Comparison of ENCODE assay signal across 18 mouse cellular contexts in genomic region chr12:73147236-73147635, GRCm38 (mm10). TPM values are rescaled to one million over a fixed set of nuclear protein-coding genes. Genes with fewer than 3 reads are reported as not detected.
A peak's percentile ranks its signal among the peaks of the same experiment; 100 is the strongest.
DNase-seq lines count a peak whose midpoint lies in the region; ATAC-seq and TF ChIP-seq lines count a peak whose summit lies in the region.
"Had no signal": no experiment of that assay in that cellular context is flagged by ENCODE, and none has a peak within 500 bp of the region (broad histone marks: within the 10 kb centered on the region; RNA-seq: fewer than 3 reads in every experiment).

No protein-coding gene starts in this region.

- no peak overlapping the region for H3K4me2 ChIP-seq in heart, embryonic 12.5 days
- H3K4me2 ChIP-seq in embryonic facial prominence, embryonic 14.5 days (ENCODE audit: low read depth, low read length) = no peak overlapping the region
- H3K4me2 ChIP-seq in neural tube, embryonic 15.5 days = no peak overlapping the region
- H3K4me2 ChIP-seq: intestine, embryonic 15.5 days; liver, embryonic 15.5 days had no signal

- peaks cover 91% of the 10 kb centered on the region for H3K79me2 ChIP-seq in C2C12 (ENCODE audit: control insufficient read depth, insufficient read depth)

- H3K79me3 ChIP-seq in C2C12 (ENCODE audit: low read depth) = peaks cover 64% of the 10 kb centered on the region

- TF ChIP-seq CTCF in C2C12 (IDR thresholded peaks at IDR 0.05; ENCODE audit: control insufficient read depth, insufficient read depth, insufficient read length) = no peak

- H3ac ChIP-seq in C2C12 (ENCODE audit: control insufficient read depth, insufficient read length, low read depth) = no peak overlapping the region

- DNase-seq in heart, adult 11 months = no peak
- peak; percentile 99 for DNase-seq in 3T3-L1 (ENCODE audit: low read depth, low spot score)
- DNase-seq in embryonic facial prominence, embryonic 14.5 days (ENCODE audit: low spot score) = peak; percentile 45
- no peak for DNase-seq in ovary, postnatal 14 days (ENCODE audit: low spot score)
- no peak for DNase-seq in layer of hippocampus, adult 18-20 months (ENCODE audit: low spot score in 2 of 2)
- DNase-seq: cerebellum, postnatal 36 days; kidney, postnatal 10 days; midbrain, embryonic 14.5 days; retina, postnatal 1 day; thymus, postnatal 25 days had no signal

- ATAC-seq in heart, embryonic 12.5 days (ENCODE audit: insufficient number of reproducible peaks, low FRiP score) = no peak
- ATAC-seq in embryonic facial prominence, embryonic 14.5 days (ENCODE audit: low read depth) = peak; percentile 79; the same call in 1 of the 2 replicates
- ATAC-seq in neural tube, embryonic 15.5 days (ENCODE audit: low FRiP score) = no peak
- ATAC-seq: intestine, embryonic 15.5 days had no signal

- H3K9me3 ChIP-seq in heart, embryonic 12.5 days (replicated peaks) = no peaks in the 10 kb centered on the region
- H3K9me3 ChIP-seq in embryonic facial prominence, embryonic 14.5 days (ENCODE audit: control insufficient read depth, low read length) = no peaks in the 10 kb centered on the region
- no peaks in the 10 kb centered on the region for H3K9me3 ChIP-seq in neural tube, embryonic 15.5 days (replicated peaks)
- H3K9me3 ChIP-seq: hindbrain, embryonic 10.5 days; intestine, embryonic 15.5 days; liver, embryonic 15.5 days had no signal

- H3K36me3 ChIP-seq in heart, embryonic 12.5 days = peaks cover 6% of the 10 kb centered on the region
- H3K36me3 ChIP-seq in C2C12 (ENCODE audit: control insufficient read depth, insufficient read depth) = no peaks in the 10 kb centered on the region
- no peaks in the 10 kb centered on the region for H3K36me3 ChIP-seq in embryonic facial prominence, embryonic 14.5 days (ENCODE audit: control insufficient read depth, insufficient read depth, low read length)
- H3K36me3 ChIP-seq in neural tube, embryonic 15.5 days = no peaks in the 10 kb centered on the region
- H3K36me3 ChIP-seq: intestine, embryonic 15.5 days; liver, embryonic 15.5 days had no signal

- 40% methylated on average over 3 of the region's 3 CpGs for WGBS in heart, embryonic 12.5 days
- WGBS in embryonic facial prominence, embryonic 14.5 days = 28% methylated on average over 3 of the region's 3 CpGs
- WGBS in neural tube, embryonic 15.5 days = 82% methylated on average over 3 of the region's 3 CpGs

- no peak overlapping the region for H3K9ac ChIP-seq in heart, embryonic 12.5 days
- H3K9ac ChIP-seq in embryonic facial prominence, embryonic 14.5 days (ENCODE audit: low read depth, low read length) = no peak overlapping the region
- no peak overlapping the region for H3K9ac ChIP-seq in neural tube, embryonic 15.5 days (replicated peaks)
- H3K9ac ChIP-seq: intestine, embryonic 15.5 days; liver, embryonic 15.5 days had no signal

- H3K4me1 ChIP-seq in heart, embryonic 12.5 days (replicated peaks) = peaks cover 4% of the 10 kb centered on the region; the same call in 1 of the 2 replicates
- peaks cover 3% of the 10 kb centered on the region; the same call in 1 of the 2 replicates for H3K4me1 ChIP-seq in embryonic facial prominence, embryonic 14.5 days (ENCODE audit: control insufficient read depth, insufficient read depth, low read length)
- H3K4me1 ChIP-seq in neural tube, embryonic 15.5 days = no peaks in the 10 kb centered on the region
- H3K4me1 ChIP-seq: intestine, embryonic 15.5 days; liver, embryonic 15.5 days had no signal

- 0 out of 2 replicates have a peak overlapping the region, but pooled peaks have one; percentile 18 for H3K27ac ChIP-seq in heart, embryonic 12.5 days (ENCODE audit: poor library complexity, severe bottlenecking)
- 0 out of 2 replicates have a peak overlapping the region, but pooled peaks have one; percentile 16 for H3K27ac ChIP-seq in embryonic facial prominence, embryonic 14.5 days (replicated peaks; ENCODE audit: low read depth, low read length)
- no peak overlapping the region for H3K27ac ChIP-seq in neural tube, embryonic 15.5 days (replicated peaks)
- H3K27ac ChIP-seq: hindbrain, embryonic 10.5 days; intestine, embryonic 15.5 days; liver, embryonic 15.5 days; macrophage; stomach, postnatal 0 days had no signal

- H3K27me3 ChIP-seq in heart, embryonic 12.5 days (replicated peaks) = no peaks in the 10 kb centered on the region
- H3K27me3 ChIP-seq in C2C12 (ENCODE audit: control insufficient read depth, insufficient read depth, insufficient read length) = no peaks in the 10 kb centered on the region
- no peaks in the 10 kb centered on the region for H3K27me3 ChIP-seq in embryonic facial prominence, embryonic 14.5 days (replicated peaks; ENCODE audit: control insufficient read depth, insufficient read depth, low read length)
- no peaks in the 10 kb centered on the region for H3K27me3 ChIP-seq in neural tube, embryonic 15.5 days (replicated peaks)
- H3K27me3 ChIP-seq: intestine, embryonic 15.5 days; liver, embryonic 15.5 days had no signal

- no peak overlapping the region for H3K4me3 ChIP-seq in heart, embryonic 12.5 days
- H3K4me3 ChIP-seq in C2C12 (ENCODE audit: insufficient read depth, poor library complexity, severe bottlenecking) = no peak overlapping the region
- H3K4me3 ChIP-seq in embryonic facial prominence, embryonic 14.5 days (ENCODE audit: low read depth, low read length) = no peak overlapping the region
- no peak overlapping the region for H3K4me3 ChIP-seq in neural tube, embryonic 15.5 days (replicated peaks)
- H3K4me3 ChIP-seq: hindbrain, embryonic 10.5 days; intestine, embryonic 15.5 days; liver, embryonic 15.5 days had no signal

TF ChIP-seq in C2C12, 6 proteins besides CTCF, POLR2A, EP300 and RAD21:
- TF ChIP-seq MYOG (IDR thresholded peaks at IDR 0.05; ENCODE audit: control insufficient read depth, extremely low read depth, insufficient read length) (no peak), MAX (IDR thresholded peaks at IDR 0.05) (peak; percentile 89), USF1 (IDR thresholded peaks at IDR 0.05; ENCODE audit: low read depth) (no peak), CEBPB (IDR thresholded peaks at IDR 0.05; ENCODE audit: low read depth) (peak; percentile 43), FOSL1 (IDR thresholded peaks at IDR 0.05; ENCODE audit: insufficient read depth, low read length, poor library complexity, severe bottlenecking) (peak; percentile 76), MYOD1 (IDR thresholded peaks at IDR 0.05; ENCODE audit: control insufficient read depth, insufficient read length, low read depth) (peak; percentile 29)

RNA-seq across cellular contexts. Expression of gene Mnat1, which starts 23.7 kb away (rescaled TPM):
- 23.9 and 26.3 TPM in 2 replicates for polyA plus RNA-seq in heart, embryonic 12.5 days (2016; fragmentation: Nextera tagmentation; extraction: Ambion mirVana)
- polyA plus RNA-seq in C2C12 (2012; fragmentation: generic; extraction: Trizol) = 30.9 TPM
- polyA plus RNA-seq in embryonic facial prominence, embryonic 14.5 days (2014; fragmentation: Nextera tagmentation; extraction: Ambion mirVana) = 38.2 and 41.7 TPM in 2 replicates
- 17.0 and 21.4 TPM in 2 replicates for polyA plus RNA-seq in neural tube, embryonic 15.5 days (2015; fragmentation: Nextera tagmentation; extraction: Ambion mirVana)
- total RNA-seq in layer of hippocampus, adult 18-20 months (2021) = 10 to 100 TPM; 27.8 to 28.3 TPM

RNA-seq across cellular contexts. Expression of gene Six4, which starts 34.0 kb away (rescaled TPM):
- 1.8 and 2.1 TPM in 2 replicates for polyA plus RNA-seq in heart, embryonic 12.5 days (2016; fragmentation: Nextera tagmentation; extraction: Ambion mirVana)
- polyA plus RNA-seq in C2C12 (2012; fragmentation: generic; extraction: Trizol) = 5.4 TPM
- 6.3 and 7.0 TPM in 2 replicates for polyA plus RNA-seq in embryonic facial prominence, embryonic 14.5 days (2014; fragmentation: Nextera tagmentation; extraction: Ambion mirVana)
- polyA plus RNA-seq in neural tube, embryonic 15.5 days (2015; fragmentation: Nextera tagmentation; extraction: Ambion mirVana) = 0.54 and 1.3 TPM in 2 replicates
- total RNA-seq in layer of hippocampus, adult 18-20 months (2021) = 1 to 10 TPM; 1.7 to 2.1 TPM
- polyA plus RNA-seq: macrophage had no signal

Comparison
In these comparisons a context has a peak if more than half of its experiments do, and no peak if none do; other contexts are left out.
1. DNase-seq: peak in 3T3-L1 (single experiment) and embryonic facial prominence, embryonic 14.5 days (single experiment); none in heart, adult 11 months (single experiment), ovary, postnatal 14 days (single experiment) and layer of hippocampus, adult 18-20 months (0 of 2).